Mouse (Mus musculus) lung, adult 2 months (tissue): ENCODE results near the gene Sf3a2.

Experiments used
- CTCF ChIP-seq: fragments of 200-500 bp; IDR thresholded peaks from 2 replicates; pipeline ENCODE4 v1.5.1; 2011; ENCODE audit warnings: mild to moderate bottlenecking, low read length, control low read depth; ENCODE audit not compliant: insufficient read depth
- POLR2A ChIP-seq: fragments of 200-500 bp; IDR thresholded peaks from 2 replicates; pipeline ENCODE4 v1.6.1; 2011; ENCODE audit warnings: low read depth, mild to moderate bottlenecking, control low read depth, low read length, borderline replicate concordance; ENCODE audit errors: extremely low read depth

DNA sequence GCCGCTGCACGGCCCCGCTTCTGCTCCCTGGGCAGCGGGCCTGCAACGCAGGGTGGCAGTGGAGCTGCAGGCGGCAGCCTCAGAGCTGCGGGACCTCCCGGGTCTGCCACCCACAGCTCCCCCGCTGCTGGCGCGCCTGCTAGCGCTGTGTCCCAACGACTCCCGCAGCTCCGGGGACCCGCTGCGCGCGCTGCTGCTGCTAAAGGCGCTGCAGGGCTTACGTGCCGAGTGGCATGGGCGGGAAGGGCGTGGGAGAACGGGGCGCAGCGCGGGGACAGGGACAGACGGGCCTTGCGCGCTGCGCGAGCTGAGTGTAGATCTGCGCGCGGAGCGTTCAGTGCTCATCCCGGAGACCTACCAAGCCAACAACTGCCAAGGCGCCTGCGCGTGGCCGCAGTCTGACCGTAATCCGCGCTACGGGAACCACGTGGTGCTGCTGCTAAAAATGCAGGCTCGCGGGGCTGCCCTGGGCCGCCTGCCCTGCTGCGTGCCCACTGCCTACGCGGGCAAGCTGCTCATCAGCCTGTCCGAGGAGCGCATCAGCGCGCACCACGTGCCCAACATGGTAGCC, 9.1 kb downstream of the Sf3a2 start:
- TF ChIP-seq POLR2A = no peak
- no peak for TF ChIP-seq CTCF
